Mouse (Mus musculus) cerebellum, adult 11 months (tissue): ENCODE results near the gene Foxd4.
"Not testable (repeated sequence)": the region's sequence is repeated elsewhere in the genome, so short reads cannot be mapped to it uniquely, and the experiment has no call there.

Source experiments
- DNase-seq: peaks from one replicate; pipeline ENCODE4 v3.0.0; 2022

Foxd4 gene

GRCm38 (mm10) chr19:24900581-24901220 lies at the start of gene Foxd4:
Gene Foxd4 (minus strand): TSS chr19:24901197.
- DNase-seq, result no peak

- no peak for DNase-seq
Observed at GRCm38 (mm10) chr19:24945521-24946262, 44.7 kb upstream of the Foxd4 start.

- DNase-seq, result no peak
Observed at GRCm38 (mm10) chr19:24937084-24937483, 36.1 kb upstream of the Foxd4 start.

GRCm38 (mm10) chr19:24929041-24929440 lies 28.0 kb upstream of the Foxd4 start:
- no peak for DNase-seq

- no peak for DNase-seq
Observed at GRCm38 (mm10) chr19:24920866-24921265, 19.9 kb upstream of the Foxd4 start.

GRCm38 (mm10) chr19:24908385-24909155 lies 7.6 kb upstream of the Foxd4 start:
- DNase-seq, result no peak

- no peak for DNase-seq
Observed at GRCm38 (mm10) chr19:24907655-24908054, 6.7 kb upstream of the Foxd4 start.

GRCm38 (mm10) chr19:24902821-24903220 lies 1.8 kb upstream of the Foxd4 start:
- no peak for DNase-seq

- no peak for DNase-seq
Observed at GRCm38 (mm10) chr19:24902256-24902655, 1.3 kb upstream of the Foxd4 start.

GRCm38 (mm10) chr19:24901666-24902065 lies 669 bp upstream of the Foxd4 start:
- no peak for DNase-seq

- DNase-seq, result no peak
Observed at GRCm38 (mm10) chr19:24899578-24900544, 1.1 kb downstream of the Foxd4 start.

- no peak for DNase-seq
Observed at GRCm38 (mm10) chr19:24898737-24899577, 2.0 kb downstream of the Foxd4 start.

GRCm38 (mm10) chr19:24897896-24898736 lies 2.9 kb downstream of the Foxd4 start:
- no peak for DNase-seq

GRCm38 (mm10) chr19:24897006-24897895 lies 3.7 kb downstream of the Foxd4 start:
- no peak for DNase-seq

- DNase-seq, result no peak
Observed at GRCm38 (mm10) chr19:24896536-24896935, 4.5 kb downstream of the Foxd4 start.

- no peak for DNase-seq
Observed at GRCm38 (mm10) chr19:24886888-24887287, 14.1 kb downstream of the Foxd4 start.

- DNase-seq, result peak; percentile 6
Observed at GRCm38 (mm10) chr19:24885504-24885903, 15.5 kb downstream of the Foxd4 start.

GRCm38 (mm10) chr19:24881237-24881636 lies 19.8 kb downstream of the Foxd4 start:
- no peak for DNase-seq

- DNase-seq, result not testable (repeated sequence)
Observed at GRCm38 (mm10) chr19:24875129-24875870, 25.7 kb downstream of the Foxd4 start, which contains the start of gene Gm10053. Gene Gm10053 (plus strand): TSS chr19:24875686.
